Mouse (Mus musculus): ENCODE results near the gene Klk12. TPM values are rescaled to one million over a fixed set of nuclear protein-coding genes. Genes with fewer than 3 reads are reported as not detected.

Gene Klk12
- polyA plus RNA-seq, 1 experiment: not detected

GRCm38 (mm10) chr7:43821581-43821980 lies 52.9 kb downstream of the Klk12 start:
- no peaks in the 10 kb centered on the region for H3K27me3 ChIP-seq (ENCODE audit: control insufficient read depth, insufficient read depth, low read length)
- 78% methylated on average over 7 of the region's 7 CpGs for WGBS
- TF ChIP-seq POLR2A (IDR thresholded peaks at IDR 0.05; ENCODE audit: low read depth, low read length) (no peak), CTCF (IDR thresholded peaks at IDR 0.05; ENCODE audit: extremely low read depth, insufficient read length, insufficient replicate concordance, low read depth, low read length) (no peak)
- H3K4me1 ChIP-seq (ENCODE audit: control insufficient read depth, insufficient read depth, insufficient read length, low read length): no peaks in the 10 kb centered on the region
- H3K36me3 ChIP-seq (ENCODE audit: control insufficient read depth, insufficient read depth, low read length): no peaks in the 10 kb centered on the region
- no peak overlapping the region for H3K27ac ChIP-seq (ENCODE audit: insufficient read depth, low read depth, low read length)
- H3K4me3 ChIP-seq (ENCODE audit: low read depth, low read length): no peak overlapping the region

Other genes starting within 250 kb of the Klk12 start
- 3.0 and 4.7 TPM in 2 replicates for gene Cd33, start 224.5 kb upstream of the Klk12 start, polyA plus RNA-seq (2012; rRNA removed)
- gene Zfp658, start 206.6 kb upstream of the Klk12 start, polyA plus RNA-seq (2012; rRNA removed): 0.28 and 0.36 TPM in 2 replicates
- 0.63 and 0.91 TPM in 2 replicates for gene Zfp719, start 189.3 kb upstream of the Klk12 start, polyA plus RNA-seq (2012; rRNA removed)
- gene Zfp819, start 161.7 kb upstream of the Klk12 start, polyA plus RNA-seq (2012; rRNA removed): 0.05 TPM in 1 of 2 replicates, not detected in the other
- 42.7 and 57.8 TPM in 2 replicates for gene Ceacam18, start 134.2 kb upstream of the Klk12 start, polyA plus RNA-seq (2012; rRNA removed)
- 2.2 and 3.0 TPM in 2 replicates for gene Siglece, start 108.7 kb upstream of the Klk12 start, polyA plus RNA-seq (2012; rRNA removed)
- gene Ctu1, start 96.9 kb upstream of the Klk12 start, polyA plus RNA-seq (2012; rRNA removed): 7.6 and 9.7 TPM in 2 replicates
- gene Klk14, start 78.5 kb upstream of the Klk12 start, polyA plus RNA-seq (2012; rRNA removed): 0.09 TPM in 1 of 2 replicates, not detected in the other
- gene Klk13, start 56.3 kb upstream of the Klk12 start, polyA plus RNA-seq (2012; rRNA removed): 0.09 TPM in 1 of 2 replicates, not detected in the other
- not detected in 2 replicates for gene Klk11, start 5.7 kb downstream of the Klk12 start, polyA plus RNA-seq (2012; rRNA removed)
- 0.19 TPM in 2 replicates for gene Klk10, start 12.1 kb downstream of the Klk12 start, polyA plus RNA-seq (2012; rRNA removed)
- gene Klk9, start 23.0 kb downstream of the Klk12 start, polyA plus RNA-seq (2012; rRNA removed): 0.15 TPM in 1 of 2 replicates, not detected in the other
- 3.6 and 4.4 TPM in 2 replicates for gene Klk8, start 28.7 kb downstream of the Klk12 start, polyA plus RNA-seq (2012; rRNA removed)
- not detected in 2 replicates for gene Klk7, start 42.4 kb downstream of the Klk12 start, polyA plus RNA-seq (2012; rRNA removed)
- 0.22 TPM in 1 of 2 replicates, not detected in the other for gene Klk6, start 55.6 kb downstream of the Klk12 start, polyA plus RNA-seq (2012; rRNA removed)
- not detected in 2 replicates for gene Klk5, start 73.1 kb downstream of the Klk12 start, polyA plus RNA-seq (2012; rRNA removed)
- not detected in 2 replicates for gene Klk4, start 112.3 kb downstream of the Klk12 start, polyA plus RNA-seq (2012; rRNA removed)
- not detected in 2 replicates for gene Klk15, start 164.8 kb downstream of the Klk12 start, polyA plus RNA-seq (2012; rRNA removed)
- 0.43 TPM in 1 of 2 replicates, not detected in the other for gene Klk1b8, start 181.8 kb downstream of the Klk12 start, polyA plus RNA-seq (2012; rRNA removed)
- not detected in 2 replicates for gene Klk1b1, start 197.9 kb downstream of the Klk12 start, polyA plus RNA-seq (2012; rRNA removed)
- not detected in 2 replicates for gene Klk1b9, start 207.2 kb downstream of the Klk12 start, polyA plus RNA-seq (2012; rRNA removed)
- 8.5 TPM in 1 of 2 replicates, not detected in the other for gene Klk1b11, start 227.0 kb downstream of the Klk12 start, polyA plus RNA-seq (2012; rRNA removed)
- gene Klk1b26, start 243.3 kb downstream of the Klk12 start, polyA plus RNA-seq (2012; rRNA removed): 0.13 TPM in 1 of 2 replicates, not detected in the other